Mouse (Mus musculus) heart, embryonic 14.5 days (tissue): Measurements from ENCODE around the gene 1600014C23Rik. TPM values are rescaled to one million over a fixed set of nuclear protein-coding genes. Genes with fewer than 3 reads are reported as not detected.

Source experiments
- ATAC-seq: fragments of 200-750 bp; cut with Nextera tagmentation; 2 replicates; pipeline ENCODE4 v1.8.0; 2017; ENCODE audit warnings: low read depth, moderate TSS enrichment; ENCODE audit not compliant: insufficient number of reproducible peaks, insufficient read depth, low FRiP score
- H3K27ac ChIP-seq, 2 experiments: fragments of 200-500 bp in 1 of 2; fragments of 300-500 bp in 1 of 2; sonication (generic) in 1 of 2; replicated peaks in 1 of 2; 2 replicates each; pipeline ENCODE4 v1.5.1; 2012 to 2014; ENCODE audit warnings: low read depth in 2 of 2, low read length in 2 of 2, control low read depth in 1 of 2, mild to moderate bottlenecking in 1 of 2, mixed read lengths in 1 of 2; ENCODE audit not compliant: control insufficient read depth in 1 of 2, insufficient read depth in 1 of 2
- H3K27me3 ChIP-seq: fragments of 300-500 bp; sonication (generic); 2 replicates; pipeline ENCODE4 v1.6.1; 2014; ENCODE audit warnings: mild to moderate bottlenecking, low read length, control low read depth; ENCODE audit not compliant: control insufficient read depth, insufficient read depth
- H3K36me3 ChIP-seq: fragments of 300-500 bp; sonication (generic); 2 replicates; pipeline ENCODE4 v1.6.1; 2014; ENCODE audit warnings: mild to moderate bottlenecking, control low read depth, low read length, mixed read lengths; ENCODE audit not compliant: control insufficient read depth, insufficient read depth
- H3K4me1 ChIP-seq, 2 experiments: fragments of 200-500 bp in 1 of 2; fragments of 300-500 bp in 1 of 2; sonication (generic) in 1 of 2; 2 replicates each; pipeline ENCODE4 v1.6.1; 2012 to 2014; ENCODE audit warnings: low read length in 2 of 2, control low read depth in 1 of 2, mixed read lengths in 1 of 2; ENCODE audit not compliant: control insufficient read depth in 2 of 2, insufficient read depth in 2 of 2
- H3K4me2 ChIP-seq: fragments of 300-500 bp; sonication (generic); 2 replicates; pipeline ENCODE4 v1.6.1; 2014; ENCODE audit warnings: mild to moderate bottlenecking, low read length
- H3K4me3 ChIP-seq, 2 experiments: fragments of 200-500 bp in 1 of 2; fragments of 300-500 bp in 1 of 2; sonication (generic) in 1 of 2; 2 replicates each; pipeline ENCODE4 v1.5.1; 2012 to 2014; ENCODE audit warnings: low read length in 2 of 2, mild to moderate bottlenecking in 2 of 2, control low read depth in 1 of 2, low read depth in 1 of 2, moderate library complexity in 1 of 2; ENCODE audit not compliant: control insufficient read depth in 1 of 2, insufficient read depth in 1 of 2
- H3K9ac ChIP-seq: fragments of 300-500 bp; sonication (generic); 2 replicates; pipeline ENCODE4 v1.6.1; 2014; ENCODE audit warnings: mild to moderate bottlenecking, low read length
- H3K9me3 ChIP-seq: fragments of 300-500 bp; sonication (generic); 2 replicates; pipeline ENCODE4 v1.6.1; 2016; ENCODE audit warnings: low read length, control low read depth; ENCODE audit not compliant: control insufficient read depth
- WGBS: fragments of 180-500 bp; shearing (Covaris S2); extraction: QIAGEN DNeasy Blood & Tissue Kit; methylation state at CpG from one replicate; pipeline ENCODE4 v1.1.7; 2014; 5-methylcytosine and 5-hydroxymethylcytosine counted together
- polyA plus RNA-seq: library from polyadenylated mRNA; unstranded; fragments of >200 nt; fragmentation: Nextera tagmentation; extraction: Ambion mirVana; gene quantifications from 2 replicates; pipeline ENCODE4 v1.2.1, GENCODE M21; 2014

1600014C23Rik gene
- polyA plus RNA-seq, 1 experiment from 2014 or later = 1.0 TPM

DNA sequence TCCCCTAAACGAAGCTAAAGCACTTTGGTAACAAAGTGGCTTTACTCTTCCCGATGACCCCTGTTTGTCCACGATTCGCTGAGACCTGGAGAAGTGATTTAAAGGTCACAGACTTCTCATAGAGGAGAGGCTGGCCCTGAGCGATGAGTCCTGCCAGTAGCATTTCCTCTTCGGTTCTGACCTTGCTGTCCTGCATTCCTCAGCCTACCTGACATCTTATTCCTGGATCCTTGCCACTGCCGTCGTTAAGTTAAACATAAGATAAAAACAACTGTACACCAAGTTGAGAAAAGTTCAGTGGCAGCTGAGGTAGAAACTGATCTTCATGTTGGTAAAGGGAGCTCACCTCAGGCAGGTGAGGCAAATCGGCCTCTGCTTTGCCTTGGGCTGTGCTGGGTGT is 44.5 kb downstream of the 1600014C23Rik start:
- 55% methylated on average over 9 of the region's 9 CpGs for WGBS
- Histone ChIP-seq H3K27ac (no peak overlapping the region), H3K9ac (0 out of 2 replicates have a peak overlapping the region, but pooled peaks have one; percentile 1)

DNA sequence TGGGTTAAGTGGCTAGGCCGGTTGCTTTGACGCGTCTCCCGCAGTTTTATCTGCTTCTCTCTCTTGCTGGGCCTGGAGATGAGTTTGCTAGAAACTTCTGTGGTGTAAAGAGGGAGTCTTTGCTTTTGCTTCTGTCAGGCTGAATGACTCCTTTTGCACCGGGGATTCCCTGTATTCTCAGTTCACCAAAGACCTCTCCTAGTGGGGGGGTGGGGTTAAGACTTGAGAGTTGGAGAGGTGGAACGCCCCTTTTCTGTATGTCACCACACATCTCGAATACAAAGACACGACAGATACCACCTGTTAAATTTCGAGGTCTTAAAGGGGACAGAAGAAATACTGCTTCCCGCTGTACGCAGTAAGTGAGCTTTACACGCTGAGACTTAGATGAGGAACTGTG is 46.9 kb downstream of the 1600014C23Rik start, which contains the start of gene Tmem63b:
Tmem63b (minus strand) TSS at position 190 of the 400 bp plus-strand sequence.
- WGBS = 9% methylated on average over 12 of the region's 12 CpGs
- peak within 1 kb of the TSS; percentile 90 for H3K9ac ChIP-seq
- H3K36me3 ChIP-seq = no peaks in the 10 kb centered on the region
- H3K9me3 ChIP-seq = 0 out of 2 replicates have a peak, but pooled peaks cover under 1% of the 10 kb centered on the region
- H3K27ac ChIP-seq = peak within 1 kb of the TSS; percentile 33 to 59
- no peak for ATAC-seq
- H3K27me3 ChIP-seq = no peaks in the 10 kb centered on the region
- H3K4me3 ChIP-seq = peak within 1 kb of the TSS; percentile 81 to 87
- H3K4me1 ChIP-seq = peaks cover 12 to 21% of the 10 kb centered on the region in 2 experiments
- H3K4me2 ChIP-seq = peak within 1 kb of the TSS; percentile 80

More for the DNA sequence above, 44.5 kb downstream of the 1600014C23Rik start:
- no peak for ATAC-seq
- Histone ChIP-seq H3K4me3 (no peak overlapping the region), H3K27me3 (no peaks in the 10 kb centered on the region), H3K4me1 (peaks cover 19 to 33% of the 10 kb centered on the region in 2 experiments), H3K9me3 (no peaks in the 10 kb centered on the region), H3K4me2 (no peak overlapping the region), H3K36me3 (no peaks in the 10 kb centered on the region)

DNA sequence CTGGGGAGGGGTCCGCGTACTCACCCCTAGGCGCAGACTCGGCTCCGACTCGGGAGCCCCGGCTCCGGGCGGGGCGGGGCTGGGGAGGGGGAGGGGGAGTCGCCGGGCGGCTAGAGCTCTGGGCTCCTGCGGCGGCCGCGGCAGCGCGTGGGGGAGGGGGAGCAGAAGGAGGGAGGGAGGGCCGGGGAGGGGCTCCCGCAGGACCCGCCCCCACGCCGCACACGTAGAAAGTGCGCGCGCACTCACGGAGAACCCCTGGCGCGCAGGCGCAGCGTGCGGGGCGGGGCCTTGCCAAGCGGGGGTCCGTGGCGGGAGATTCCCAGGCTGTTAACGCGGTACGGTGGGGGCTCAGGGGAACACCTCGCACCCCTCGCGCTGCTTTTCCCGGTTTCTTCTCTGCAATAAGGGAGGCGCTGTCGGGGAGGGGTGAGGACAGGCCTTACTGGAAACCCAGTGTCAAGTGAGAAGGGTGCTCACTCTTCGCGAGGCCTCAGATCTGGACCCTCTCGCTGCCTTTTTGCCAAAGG is 47.5 kb downstream of the 1600014C23Rik start, which contains the start of gene Mrpl14:
Mrpl14 (plus strand) TSS at position 230 of the 527 bp plus-strand sequence.
- H3K36me3 ChIP-seq = no peaks in the 10 kb centered on the region
- H3K4me3 ChIP-seq = peak within 1 kb of the TSS; percentile 81 to 87
- no peaks in the 10 kb centered on the region for H3K27me3 ChIP-seq
- H3K4me2 ChIP-seq = peak within 1 kb of the TSS; percentile 80
- peak within 1 kb of the TSS; percentile 33 to 59 for H3K27ac ChIP-seq
- H3K9ac ChIP-seq = peak within 1 kb of the TSS; percentile 90
- under 1% methylated on average over 22 of the region's 50 CpGs for WGBS
- ATAC-seq = peak; percentile 83
- peaks cover 4% of the 10 kb centered on the region; the same call in 1 of the 2 replicates for H3K9me3 ChIP-seq
- H3K4me1 ChIP-seq = peaks cover 12 to 23% of the 10 kb centered on the region in 2 experiments

DNA sequence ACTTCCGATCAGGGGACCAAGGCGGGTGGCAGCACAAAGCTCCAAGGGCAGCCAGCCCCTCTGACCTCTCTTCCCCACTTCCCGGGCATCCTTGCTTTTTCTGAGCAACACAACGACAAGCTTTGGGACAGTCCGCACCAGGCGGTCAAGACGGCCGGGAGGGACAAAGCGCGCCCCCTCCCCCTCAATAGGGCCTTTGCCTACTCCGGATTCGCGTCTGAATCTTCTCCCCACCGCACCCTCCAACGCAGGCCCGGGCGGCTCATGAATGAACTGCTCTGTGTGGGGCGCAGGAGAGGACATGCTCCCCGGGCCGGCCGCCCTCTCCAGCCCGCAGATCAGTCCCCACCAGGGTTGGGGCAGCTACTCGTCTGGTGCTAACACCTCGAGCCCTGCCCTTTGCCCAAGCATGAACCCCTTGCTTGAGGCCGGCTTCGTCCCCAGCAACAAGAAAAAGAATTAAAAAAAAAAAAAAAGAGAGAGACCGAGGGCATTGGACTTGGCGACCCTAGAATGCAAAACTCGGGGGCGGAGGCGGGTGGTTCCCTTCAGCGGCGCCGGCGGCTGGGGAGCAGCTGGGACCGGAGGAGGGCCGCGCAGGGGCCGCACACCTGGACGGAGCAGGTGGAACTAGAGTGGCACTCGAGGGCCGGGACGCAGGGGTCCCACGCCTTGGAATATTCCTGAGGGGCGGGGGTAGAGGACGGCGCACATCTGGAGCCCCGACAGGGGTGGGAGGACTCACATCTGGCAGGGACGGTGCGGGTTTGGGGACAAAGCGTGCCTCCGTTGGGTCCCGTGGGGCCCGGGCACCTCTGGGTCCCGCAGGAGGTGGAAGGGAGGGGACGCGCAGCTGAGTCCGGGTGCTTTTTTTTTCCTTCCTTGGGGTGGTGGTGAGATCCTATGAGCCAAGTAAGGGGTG is 48.2 kb downstream of the 1600014C23Rik start:
- H3K27ac ChIP-seq = peak overlapping the region; percentile 18 to 56
- peak overlapping the region; percentile 73 to 81 for H3K4me3 ChIP-seq

DNA sequence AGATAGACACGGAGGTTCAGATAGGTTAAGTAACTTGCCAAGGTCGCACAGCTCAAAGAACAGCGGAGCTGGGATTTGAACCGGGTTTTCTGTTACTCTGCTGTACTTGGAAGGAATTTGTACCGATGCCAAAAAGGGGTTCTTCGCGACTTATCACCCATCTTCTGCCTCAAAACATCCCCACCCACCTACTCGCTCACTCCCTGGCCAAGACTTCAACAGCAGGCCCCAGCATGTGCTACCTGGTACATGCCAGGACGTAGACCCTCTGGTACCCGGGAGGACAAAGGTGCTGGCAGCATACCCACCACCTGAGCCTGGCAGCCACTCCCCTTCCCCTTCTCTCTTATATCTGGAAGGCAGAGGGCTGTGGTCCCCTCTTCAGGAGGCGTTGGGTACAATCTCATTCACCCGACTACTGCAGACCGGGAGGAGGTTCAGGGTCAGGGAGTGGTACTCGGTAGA is 48.9 kb downstream of the 1600014C23Rik start:
- H3K27ac ChIP-seq = peak overlapping the region; percentile 17 to 56; a peak in 2 of 4 replicates
- H3K36me3 ChIP-seq = no peaks in the 10 kb centered on the region
- WGBS = 34% methylated on average over 14 of the region's 14 CpGs
- peak overlapping the region; percentile 80 for H3K4me2 ChIP-seq
- ATAC-seq = no peak
- H3K4me3 ChIP-seq = peak overlapping the region; percentile 73 to 81
- H3K9me3 ChIP-seq = peaks cover 4% of the 10 kb centered on the region; the same call in 1 of the 2 replicates
- H3K27me3 ChIP-seq = no peaks in the 10 kb centered on the region
- peaks cover 18 to 31% of the 10 kb centered on the region in 2 experiments for H3K4me1 ChIP-seq
- peak overlapping the region; percentile 90 for H3K9ac ChIP-seq

More for the DNA sequence above, 48.2 kb downstream of the 1600014C23Rik start:
- H3K9me3 ChIP-seq = peaks cover 4% of the 10 kb centered on the region; the same call in 1 of the 2 replicates
- no peaks in the 10 kb centered on the region for H3K36me3 ChIP-seq
- WGBS = under 1% methylated on average over 56 of the region's 58 CpGs
- ATAC-seq = peak; percentile 35
- peaks cover 18 to 31% of the 10 kb centered on the region in 2 experiments for H3K4me1 ChIP-seq
- peak overlapping the region; percentile 80 for H3K4me2 ChIP-seq
- H3K9ac ChIP-seq = peak overlapping the region; percentile 90
- no peaks in the 10 kb centered on the region for H3K27me3 ChIP-seq

Other genes starting within 250 kb of the 1600014C23Rik start
- gene Aars2, start 227.0 kb downstream of the 1600014C23Rik start, polyA plus RNA-seq = 13.2 and 15.3 TPM in 2 replicates
- 0.28 and 0.39 TPM in 2 replicates for gene Tcte1, start 210.4 kb downstream of the 1600014C23Rik start, polyA plus RNA-seq
- 0.47 and 0.55 TPM in 2 replicates for gene Tmem151b, start 184.2 kb downstream of the 1600014C23Rik start, polyA plus RNA-seq
- gene Nfkbie, start 178.1 kb downstream of the 1600014C23Rik start, polyA plus RNA-seq = 2.7 and 2.9 TPM in 2 replicates
- 91.3 and 92.4 TPM in 2 replicates for gene Slc35b2, start 170.0 kb downstream of the 1600014C23Rik start, polyA plus RNA-seq
- gene Hsp90ab1, start 160.6 kb downstream of the 1600014C23Rik start, polyA plus RNA-seq = 1,215 and 1,233 TPM in 2 replicates
- gene Slc29a1, start 134.2 kb downstream of the 1600014C23Rik start, polyA plus RNA-seq = 84.7 and 87.8 TPM in 2 replicates
- gene Mymx, start 131.7 kb downstream of the 1600014C23Rik start, polyA plus RNA-seq = not detected in 2 replicates
- 0.12 TPM in 1 of 2 replicates, not detected in the other for gene Capn11, start 74.5 kb downstream of the 1600014C23Rik start, polyA plus RNA-seq
- 148 and 155 TPM in 2 replicates for gene Mrpl14, start 47.5 kb downstream of the 1600014C23Rik start, polyA plus RNA-seq
- 31.2 and 32.4 TPM in 2 replicates for gene Tmem63b, start 46.9 kb downstream of the 1600014C23Rik start, polyA plus RNA-seq